Mouse (Mus musculus) thymus, postnatal 25 days (tissue): Measurements from ENCODE around the gene Tedc2.

Experiments used
- DNase-seq: peaks from one replicate; pipeline ENCODE4 v3.0.0; 2022

The Tedc2 gene

DNA sequence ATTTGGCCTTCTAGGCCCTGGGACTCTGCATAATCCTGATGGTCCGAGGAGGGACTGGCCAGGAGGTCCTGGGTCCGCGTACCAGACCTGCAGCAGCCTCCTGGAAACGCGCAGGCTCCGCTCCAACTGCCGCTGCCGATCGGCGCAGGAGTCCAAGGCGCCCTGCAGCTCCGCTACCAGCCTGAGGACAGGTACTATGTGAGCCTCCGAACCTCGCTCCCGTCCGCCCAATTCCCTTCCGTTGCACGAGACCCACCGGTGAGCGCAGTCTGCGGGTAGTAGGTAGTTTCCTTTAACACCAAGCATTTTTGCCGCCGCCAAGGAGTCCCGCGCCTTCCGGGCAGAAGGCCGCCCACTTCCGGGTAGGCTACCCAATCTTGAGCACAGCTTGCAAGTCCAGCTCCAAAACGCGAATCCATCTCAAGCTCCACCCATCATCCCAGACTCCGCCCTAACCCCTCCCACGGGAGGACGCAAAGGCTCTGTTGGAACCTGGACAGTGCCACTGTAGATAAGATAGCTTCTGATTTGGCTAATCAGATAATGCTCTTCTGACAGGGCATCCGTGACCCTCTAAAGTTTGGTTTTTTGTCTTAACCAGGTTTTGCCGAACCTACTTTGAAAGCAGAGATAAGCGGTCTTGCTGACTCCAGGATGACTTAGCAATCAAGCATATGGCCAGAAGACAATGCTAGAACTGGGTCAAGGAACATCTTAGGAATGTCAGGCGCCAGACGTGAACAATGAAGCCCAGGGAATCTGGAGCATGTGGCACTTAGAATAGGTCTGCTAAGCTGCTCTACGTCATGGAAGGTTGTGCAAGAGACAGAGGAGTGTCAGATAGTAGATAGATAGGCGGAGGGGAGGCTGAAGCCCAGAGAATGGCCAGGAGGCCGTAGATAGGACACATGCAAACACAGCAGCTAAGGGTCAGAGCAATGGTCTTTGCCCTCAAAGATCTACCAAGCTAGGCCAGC is at the start of gene Tedc2:
Gene Tedc2 (minus strand): TSS at position 417 of the 977 bp plus-strand sequence.
- DNase-seq: peak; percentile 92

DNA sequence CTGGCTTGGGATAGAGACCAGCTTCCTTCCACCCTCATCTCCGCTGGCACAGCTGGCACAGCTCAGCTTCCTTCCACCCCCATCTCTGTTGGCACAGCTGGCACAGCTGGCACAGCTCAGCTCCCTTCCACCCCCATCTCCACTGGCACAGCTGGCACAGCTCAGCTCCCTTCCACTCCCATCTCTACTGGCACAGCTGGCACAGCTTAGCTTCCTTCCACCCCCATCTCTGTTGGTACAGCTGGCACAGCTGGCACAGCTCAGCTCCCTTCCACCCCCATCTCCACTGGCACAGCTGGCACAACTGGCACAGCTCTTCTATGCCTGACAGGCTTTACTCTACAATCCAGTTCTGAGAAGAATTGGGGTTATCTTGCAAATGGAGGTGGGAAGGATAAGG is 46.5 kb upstream of the Tedc2 start:
- no peak for DNase-seq

DNA sequence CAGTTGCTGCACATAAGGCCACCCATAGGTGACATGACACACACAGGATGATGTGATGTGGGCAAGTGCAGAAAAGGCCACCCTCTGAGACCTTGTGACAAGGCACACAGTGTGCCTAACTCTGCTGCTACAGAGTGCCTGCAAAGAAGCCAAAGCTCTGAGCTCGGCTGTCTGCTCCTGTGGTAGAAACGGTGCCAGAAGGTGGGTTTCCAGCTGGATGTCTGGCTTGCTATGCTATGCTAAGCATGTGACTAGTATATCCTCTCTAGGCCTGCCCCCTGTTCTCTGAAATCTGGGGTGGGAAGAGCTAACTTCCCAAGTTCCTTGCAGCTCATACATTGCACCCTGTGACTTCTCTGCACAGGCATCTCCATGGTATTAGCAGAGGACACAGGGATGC is 44.1 kb upstream of the Tedc2 start:
- no peak for DNase-seq

DNA sequence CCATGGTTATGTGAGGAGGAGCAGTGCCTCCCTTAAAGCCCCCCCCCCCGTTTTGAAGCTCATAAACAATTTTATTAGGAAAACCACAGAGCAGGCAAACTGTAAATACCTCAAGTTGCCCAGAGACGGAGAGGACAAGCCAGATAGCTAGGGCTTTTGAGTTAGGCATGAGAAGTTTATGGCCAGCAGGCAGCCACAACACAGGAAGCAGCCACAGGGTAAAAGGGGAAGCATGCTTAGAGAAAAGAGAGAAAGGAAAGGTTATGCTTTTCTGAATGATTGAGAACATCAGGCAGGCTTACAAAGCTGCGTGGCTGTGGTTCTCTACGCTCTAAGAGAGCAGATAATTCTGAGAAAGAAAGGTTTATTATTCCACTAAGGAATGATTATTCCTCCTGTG is 39.9 kb upstream of the Tedc2 start:
- no peak for DNase-seq

DNA sequence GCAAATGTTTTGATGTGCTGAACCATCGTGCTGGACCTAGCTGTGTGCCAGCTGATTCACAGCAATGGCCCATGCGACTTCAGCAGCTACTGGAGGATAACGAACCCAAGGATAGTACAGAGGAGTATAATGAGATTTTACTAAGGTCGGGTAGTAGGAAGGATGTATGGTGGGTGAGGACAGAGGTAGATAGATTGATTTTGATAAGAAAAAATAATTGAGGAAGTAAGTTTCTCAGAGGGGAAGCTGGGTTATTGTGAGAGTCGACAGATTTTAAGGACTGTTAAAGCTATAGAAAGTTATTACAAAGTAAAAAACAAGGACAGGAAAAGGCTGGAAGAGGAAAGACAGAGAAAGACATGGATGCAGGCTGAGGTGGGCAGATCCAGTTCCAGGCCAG is 39.1 kb upstream of the Tedc2 start:
- DNase-seq: no peak

DNA sequence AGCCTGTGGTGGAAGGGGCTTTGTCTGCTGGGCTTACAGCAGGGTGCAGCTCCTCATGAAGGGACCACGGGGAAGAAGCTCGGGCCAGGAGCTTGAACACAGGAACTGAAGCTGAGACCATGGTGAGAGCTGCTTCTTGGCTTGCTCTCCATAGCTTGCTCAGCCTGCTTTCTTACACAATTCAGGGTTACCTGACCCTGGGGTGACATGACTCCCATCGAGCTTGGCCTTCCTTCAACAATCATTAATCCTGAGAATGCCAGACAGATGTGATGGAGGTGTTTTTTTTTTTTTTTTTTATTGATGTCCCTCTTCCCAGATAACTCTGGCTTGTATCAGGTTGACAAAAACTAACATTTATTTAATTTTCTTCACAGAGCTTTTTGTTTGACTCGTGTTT is 38.3 kb upstream of the Tedc2 start:
- DNase-seq: no peak

DNA sequence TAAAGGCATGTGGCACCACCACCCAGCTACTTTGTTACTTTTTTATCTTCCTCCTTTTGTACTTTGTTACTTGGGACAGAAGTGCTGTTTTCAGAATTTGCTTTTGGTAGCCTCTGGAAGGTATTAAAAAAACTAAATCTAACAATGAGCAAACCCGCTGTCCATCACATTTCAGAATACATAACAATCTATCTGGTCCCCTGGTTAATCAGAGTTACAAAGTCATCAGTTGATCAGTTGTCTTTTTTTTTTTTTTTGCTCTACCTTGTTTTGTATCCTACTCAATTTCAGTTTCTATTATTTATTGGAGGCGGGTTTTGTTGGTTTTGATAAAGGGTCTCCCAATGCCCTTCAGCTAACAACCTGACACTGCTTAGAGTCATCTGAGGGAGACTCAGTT is 31.7 kb upstream of the Tedc2 start:
- DNase-seq: no peak

DNA sequence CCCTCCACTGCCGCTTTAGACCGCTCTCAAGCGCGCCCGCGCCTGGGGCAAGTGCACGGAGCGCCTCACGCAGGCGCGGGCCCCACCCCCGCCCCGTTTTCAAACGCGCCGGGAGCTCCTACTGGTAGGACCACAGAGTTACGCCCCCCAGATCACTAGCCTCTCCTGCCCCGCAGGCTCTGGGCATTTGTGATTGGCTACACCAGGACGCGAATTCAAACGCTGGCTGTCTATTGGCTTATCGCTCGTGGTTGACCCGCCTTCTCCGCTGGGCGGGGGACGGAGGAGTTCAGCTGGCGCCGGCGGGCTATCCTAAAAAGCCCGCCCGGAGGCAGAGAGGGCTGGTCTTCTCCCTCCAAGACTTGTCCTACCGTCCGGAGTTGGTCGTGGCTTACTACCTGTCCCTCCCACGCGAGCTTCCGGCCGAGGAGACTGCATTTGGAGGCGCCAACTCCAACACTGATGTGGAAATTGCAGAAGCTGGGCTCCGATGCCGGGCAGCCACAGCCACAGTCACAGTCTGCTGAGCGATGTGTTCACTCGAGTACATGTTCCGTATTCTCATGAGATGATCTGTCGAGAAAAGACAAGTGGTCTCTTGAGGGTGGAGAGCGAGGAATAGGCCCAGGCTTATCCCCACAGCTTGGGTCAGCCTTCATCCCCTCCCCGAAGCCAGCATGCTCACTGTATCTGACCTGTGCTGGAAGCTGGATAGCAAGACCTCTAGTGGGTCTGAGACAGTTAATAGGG is 30.8 kb upstream of the Tedc2 start, which contains the start of gene Ccnf:
Gene Ccnf (minus strand): TSS at position 165 of the 750 bp plus-strand sequence.
- DNase-seq: peak; percentile 97

DNA sequence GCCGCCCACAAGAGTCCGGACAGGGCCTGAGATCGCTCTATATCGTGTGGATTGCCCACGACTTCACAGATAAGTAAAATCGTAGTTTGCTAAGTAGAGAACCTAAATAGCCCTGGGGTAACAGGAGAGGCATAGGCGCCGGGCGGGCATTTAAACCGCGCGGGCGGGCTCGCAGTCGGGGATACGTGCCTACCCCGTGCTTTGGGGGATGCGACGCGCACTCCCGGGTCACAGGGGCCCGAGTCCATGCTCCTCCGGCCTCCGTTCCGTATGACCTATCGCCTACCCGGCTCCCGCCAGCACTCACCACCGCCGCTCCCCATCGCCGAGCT is 30.3 kb upstream of the Tedc2 start:
- no peak for DNase-seq

DNA sequence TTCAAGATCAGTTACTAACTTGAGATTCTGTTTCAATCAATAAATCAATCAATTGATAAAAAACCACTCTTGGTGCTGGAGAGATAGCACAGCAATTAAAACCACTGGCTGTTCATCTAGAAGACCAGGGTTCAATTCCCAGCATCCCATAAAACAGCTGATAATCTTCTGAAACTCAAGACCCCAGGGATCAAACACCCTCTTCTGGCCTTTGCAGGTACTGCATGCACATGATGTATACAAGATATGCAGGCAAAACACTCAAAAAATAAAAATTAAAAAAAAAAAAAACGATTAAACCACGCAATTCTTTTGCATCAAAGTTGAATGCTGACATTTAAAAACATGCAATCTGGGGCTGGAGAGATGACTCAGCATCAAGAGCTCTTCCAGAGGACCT is 28.0 kb upstream of the Tedc2 start:
- DNase-seq: peak; percentile 22

DNA sequence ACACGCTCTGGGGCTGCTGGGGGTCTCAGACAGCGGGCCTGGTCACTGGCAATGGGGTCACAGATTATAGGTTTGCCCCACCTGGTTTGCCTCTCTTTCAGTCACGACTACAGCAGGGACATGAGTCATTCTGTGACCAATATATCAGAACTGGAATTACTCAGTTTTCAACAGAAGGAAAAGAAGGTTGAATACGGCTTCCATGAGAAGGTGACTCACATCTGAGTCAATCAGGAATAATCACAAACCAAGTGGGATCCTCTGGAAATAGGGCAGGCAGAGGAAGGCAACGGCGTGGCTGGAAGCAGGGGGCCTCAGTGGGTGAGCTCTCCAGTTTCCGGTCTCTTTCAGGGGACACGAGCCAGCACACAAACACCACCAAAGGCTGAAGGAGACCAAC is 23.4 kb upstream of the Tedc2 start:
- no peak for DNase-seq

DNA sequence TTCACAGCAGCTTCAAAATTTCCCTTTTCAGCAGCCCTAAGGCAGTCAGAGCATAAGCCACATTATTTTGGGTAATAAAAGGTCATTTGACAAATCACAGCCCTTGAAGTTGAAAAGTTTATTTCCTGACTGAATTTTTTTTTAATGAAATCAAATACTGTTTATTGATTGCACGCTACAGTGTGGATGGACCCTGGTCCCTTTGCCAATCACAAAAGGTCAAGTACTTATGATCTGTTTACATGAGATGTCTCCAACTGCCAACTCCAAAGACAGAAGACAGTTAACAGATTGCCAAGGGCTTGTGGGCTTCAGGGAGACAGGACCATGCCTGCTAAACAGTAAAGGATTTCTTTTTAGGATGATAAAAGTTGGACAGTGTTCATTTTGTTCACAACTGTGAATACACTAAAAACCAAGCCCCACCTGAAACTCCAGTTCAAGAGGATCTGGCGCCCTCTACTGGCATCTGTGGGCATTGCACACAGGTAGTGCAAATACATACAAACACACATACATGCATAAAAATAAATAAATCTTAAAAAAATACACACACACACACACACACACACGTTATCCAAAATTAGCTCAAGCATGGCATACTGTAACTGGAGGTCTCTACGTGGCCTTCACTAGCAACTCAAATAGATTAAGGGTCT is 22.8 kb upstream of the Tedc2 start:
- peak; percentile 44 for DNase-seq

DNA sequence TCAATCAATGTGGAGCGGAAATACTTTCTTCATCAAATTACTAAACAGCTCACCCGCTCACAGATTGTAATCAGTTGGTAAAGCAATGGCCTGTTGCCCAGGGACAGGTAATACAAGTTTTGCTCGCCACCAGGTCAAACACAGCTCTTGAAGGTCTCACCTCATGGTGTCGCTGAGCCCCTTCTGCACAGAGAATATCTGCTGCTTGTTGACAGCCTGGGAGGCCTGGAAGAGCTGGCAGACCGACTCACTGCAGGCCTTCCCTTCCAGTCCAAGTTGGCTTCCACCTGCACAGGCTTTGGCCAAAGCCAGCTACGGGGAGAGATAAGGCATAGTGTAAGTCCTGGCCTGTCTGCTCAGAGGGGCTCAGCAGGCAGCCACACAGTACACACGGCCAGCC is 16.3 kb upstream of the Tedc2 start:
- DNase-seq: no peak

DNA sequence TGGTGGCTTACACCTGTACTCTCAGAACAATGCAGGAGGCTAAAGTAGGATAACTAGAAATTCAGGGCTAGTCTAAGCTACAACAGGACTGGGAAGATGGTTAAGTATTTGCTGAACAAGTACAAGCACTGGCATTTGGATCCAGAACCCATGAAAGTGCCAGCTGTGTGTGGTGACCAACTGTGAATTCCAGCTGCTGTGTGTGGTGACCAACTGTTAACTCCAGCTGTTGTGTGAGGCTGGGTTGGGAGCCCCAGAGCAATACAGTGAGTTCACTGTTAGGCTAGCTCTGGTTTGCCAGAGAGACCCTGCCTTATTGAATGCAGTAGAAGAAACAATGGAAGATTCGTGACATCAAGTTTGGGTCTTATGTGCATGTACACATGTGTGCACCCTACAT is 15.8 kb upstream of the Tedc2 start:
- no peak for DNase-seq

DNA sequence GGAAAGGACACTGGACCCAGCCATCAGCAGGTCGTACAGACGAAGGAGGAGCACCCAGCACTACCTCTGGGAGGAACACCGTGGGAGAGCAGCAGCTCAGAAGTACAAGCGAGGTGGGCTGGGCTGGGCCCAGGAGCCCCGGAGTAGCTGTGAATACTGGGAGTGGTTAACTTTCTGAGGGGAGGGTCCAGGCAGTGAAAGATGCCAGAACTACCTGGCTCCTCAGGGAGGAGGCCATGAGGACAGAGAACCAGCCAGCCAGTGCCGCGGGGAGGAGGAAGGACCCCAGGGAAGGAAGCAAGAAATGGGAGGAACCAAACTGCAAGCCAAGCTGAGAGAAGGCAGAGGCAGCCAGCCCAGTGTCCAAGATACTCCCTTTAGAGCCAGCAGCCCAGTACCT is 7.3 kb upstream of the Tedc2 start:
- no peak for DNase-seq

DNA sequence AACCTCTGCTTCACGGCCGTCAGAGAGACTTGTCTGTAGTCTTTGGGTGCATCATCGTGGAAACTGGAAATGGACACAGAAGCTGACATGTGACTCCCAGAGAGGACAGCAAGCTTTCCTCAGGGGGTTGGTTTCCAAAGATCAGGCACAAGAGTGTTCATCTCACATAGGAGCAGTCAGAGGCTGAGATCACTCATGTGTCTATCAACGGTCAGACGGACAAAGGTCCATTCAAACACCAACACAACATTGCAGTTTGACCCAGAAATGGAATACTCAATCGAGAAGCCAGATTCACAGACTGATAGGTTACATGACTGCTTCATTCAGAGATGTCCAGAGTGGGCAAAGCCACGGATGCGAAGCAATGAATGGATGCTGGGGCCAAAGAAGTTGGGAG is 6.1 kb upstream of the Tedc2 start:
- DNase-seq: no peak

DNA sequence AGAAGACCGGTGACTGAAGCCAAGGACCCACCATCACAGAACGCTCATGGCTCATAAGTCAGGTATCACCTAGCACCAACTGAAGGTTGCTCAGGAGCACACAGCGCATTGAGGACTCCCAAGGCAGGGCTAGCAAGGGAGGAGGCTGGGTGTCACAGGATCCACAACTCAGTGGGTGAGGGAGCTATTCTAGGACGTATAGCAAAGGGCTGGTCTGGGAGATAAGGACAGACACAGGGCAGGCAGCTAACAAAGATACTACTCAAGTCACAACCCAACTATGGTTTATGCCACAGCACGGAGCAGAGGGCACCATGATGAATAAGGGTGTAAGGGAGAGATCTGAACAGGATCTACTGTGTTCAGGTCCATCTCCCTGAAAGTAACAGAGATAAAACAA is 5.2 kb upstream of the Tedc2 start:
- no peak for DNase-seq

DNA sequence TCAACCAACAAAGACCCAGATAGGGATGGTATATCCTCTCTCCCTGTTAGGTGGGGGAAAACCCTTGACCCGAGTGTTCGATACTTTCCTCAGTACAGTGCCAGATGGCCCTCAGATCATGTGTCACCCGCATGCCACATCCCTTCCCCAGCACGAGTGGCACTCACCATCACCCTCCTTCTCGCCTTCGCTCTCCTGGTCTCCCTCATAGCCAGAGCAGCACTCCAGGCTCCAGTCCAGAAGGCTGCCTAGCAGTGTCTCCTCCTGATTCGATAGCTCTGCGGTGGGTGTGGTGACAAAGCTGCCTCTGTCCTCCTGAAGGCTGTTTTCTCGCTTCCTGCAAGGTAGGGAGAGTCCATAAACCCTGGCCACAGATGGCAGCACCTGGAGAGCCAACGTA is 4.1 kb upstream of the Tedc2 start:
- no peak for DNase-seq

DNA sequence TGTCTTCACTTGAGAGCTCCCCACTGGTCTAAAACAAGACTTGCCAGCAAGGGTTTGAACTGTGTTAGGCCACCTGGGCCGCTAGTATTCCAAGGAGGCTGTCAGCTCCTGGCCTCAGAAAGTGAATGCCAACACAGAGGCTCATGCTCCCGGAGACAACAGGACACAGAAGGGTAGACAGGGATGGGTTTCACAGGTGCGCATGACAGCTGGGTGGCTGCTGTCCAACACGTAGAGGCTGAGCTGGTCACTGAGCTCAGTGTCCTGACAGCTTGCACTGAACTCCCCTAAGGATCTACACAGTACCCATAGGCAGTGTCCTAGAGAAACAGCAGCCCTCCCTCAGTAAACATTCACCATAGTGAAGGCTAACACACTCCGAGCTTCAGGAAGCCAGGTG is 2.9 kb upstream of the Tedc2 start:
- DNase-seq: no peak

DNA sequence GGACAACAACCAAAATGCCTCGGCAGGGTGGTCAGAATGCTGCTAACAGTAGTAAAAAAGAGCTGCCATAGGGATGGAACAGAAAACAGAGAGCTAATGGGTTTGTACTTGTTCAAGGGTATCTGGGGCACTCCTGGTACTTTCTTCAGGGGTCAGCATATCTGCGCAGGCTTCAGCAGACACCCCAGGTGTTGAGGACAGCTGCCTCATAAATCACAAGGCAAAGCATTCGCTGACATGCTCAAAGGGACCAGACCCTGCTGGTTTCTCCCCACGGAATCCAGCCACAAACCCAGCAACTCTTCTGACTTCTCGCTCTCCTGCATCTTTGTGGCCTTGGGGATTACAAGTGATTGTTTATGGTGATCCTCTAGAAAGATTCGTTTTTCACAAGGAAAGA is 2.0 kb upstream of the Tedc2 start:
- DNase-seq: no peak

DNA sequence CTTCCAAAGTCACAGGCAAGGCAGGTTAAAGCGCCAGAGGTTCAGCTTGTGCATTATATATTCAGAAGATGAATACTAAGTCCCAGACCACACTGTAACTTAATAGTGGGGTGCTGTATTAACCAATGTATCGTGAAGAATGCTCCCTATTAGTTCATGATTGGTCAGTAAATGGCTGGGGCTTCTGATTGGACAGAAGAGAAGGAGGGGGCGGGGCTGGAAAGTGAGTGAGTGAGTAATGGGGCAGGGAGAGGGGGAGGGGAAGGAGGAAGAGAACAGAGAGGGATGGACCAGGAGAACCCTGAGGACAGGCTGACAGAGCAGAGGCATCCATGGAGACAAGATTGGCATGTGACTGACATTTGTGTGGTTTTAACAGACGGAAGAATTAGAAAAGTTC is 3.8 kb downstream of the Tedc2 start:
- no peak for DNase-seq

DNA sequence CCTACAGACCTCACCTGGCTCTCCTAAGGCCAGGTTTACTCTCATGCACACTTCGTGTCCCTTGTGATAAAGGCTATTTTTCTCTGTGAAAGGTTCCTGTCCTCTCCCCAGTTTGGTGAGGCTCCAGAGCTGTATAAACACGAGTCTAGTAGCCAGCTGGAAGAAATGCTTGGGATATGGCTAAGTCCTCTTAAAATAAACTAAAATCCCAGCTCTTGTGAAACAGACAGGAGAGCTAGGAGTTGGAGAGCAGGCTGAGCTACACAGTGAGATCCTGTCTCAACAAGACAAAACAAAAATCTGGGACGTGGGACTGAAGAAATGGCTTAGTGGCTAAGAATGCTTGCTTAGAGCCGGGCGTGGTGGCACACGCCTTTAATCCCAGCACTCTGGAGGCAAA is 7.5 kb downstream of the Tedc2 start:
- no peak for DNase-seq

DNA sequence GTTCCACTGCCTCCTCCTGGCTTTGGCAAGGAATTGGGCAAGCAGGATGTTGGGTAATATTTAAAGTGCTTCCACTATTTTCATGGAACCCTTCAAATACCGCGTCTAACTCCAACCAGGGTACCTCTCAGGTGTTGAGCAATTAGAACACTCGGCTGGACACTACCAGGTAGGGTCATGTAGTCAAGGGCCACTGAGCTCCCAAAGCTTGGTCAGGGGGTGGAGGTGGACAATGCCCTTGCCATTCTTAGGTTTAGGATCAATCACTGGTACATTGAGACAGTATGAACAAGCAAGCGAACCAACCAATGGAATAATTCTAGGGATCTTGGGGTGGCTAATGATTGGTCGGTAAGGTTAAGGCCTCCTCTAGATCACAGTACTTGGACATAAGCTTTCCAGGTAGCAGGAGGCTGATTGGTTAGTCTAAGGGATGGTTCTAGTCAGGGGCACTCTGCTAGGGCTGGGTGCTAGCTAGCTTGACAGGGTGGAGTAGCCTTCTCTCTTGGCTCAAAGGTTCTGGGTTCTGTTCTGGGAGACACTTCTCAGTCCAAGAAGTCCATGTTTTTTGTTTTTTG is 8.1 kb downstream of the Tedc2 start:
- no peak for DNase-seq
